Mouse (Mus musculus): ENCODE measurements around the gene Pcp4. TPM values are rescaled to one million over a fixed set of nuclear protein-coding genes. Genes with fewer than 3 reads are reported as not detected.
"Not testable (repeated sequence)": the region's sequence is repeated elsewhere in the genome, so short reads cannot be mapped to it uniquely, and the experiment has no call there.

Gene Pcp4
- polyA plus RNA-seq, 1 experiment from 2014 or later: 71.2 TPM

DNA sequence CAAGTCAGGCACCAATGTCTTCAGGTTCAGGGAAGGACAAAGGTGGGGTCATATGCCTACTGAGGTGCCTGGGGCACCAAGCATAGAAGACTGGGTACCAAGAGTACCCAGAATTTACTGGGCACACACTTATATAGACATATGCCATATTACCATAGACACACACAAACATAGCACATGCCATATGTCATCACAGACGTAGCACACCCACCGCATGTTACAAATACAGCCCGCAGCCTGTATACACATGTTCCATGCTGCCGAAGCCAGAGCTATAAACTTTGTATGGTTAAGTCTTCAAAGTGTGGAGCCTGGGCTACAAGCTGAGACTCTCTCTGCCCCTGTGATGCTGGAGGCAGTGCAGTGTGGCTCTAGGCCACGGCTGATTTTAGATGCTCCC lies 28.5 kb upstream of the Pcp4 start:
- no peaks in the 10 kb centered on the region for H3K9me3 ChIP-seq (ENCODE audit: control insufficient read depth, low read length)
- no peaks in the 10 kb centered on the region for H3K27me3 ChIP-seq (ENCODE audit: control insufficient read depth, insufficient read depth, low read length)
- H3K36me3 ChIP-seq (ENCODE audit: control insufficient read depth, insufficient read depth, low read length): no peaks in the 10 kb centered on the region
- no peaks in the 10 kb centered on the region for H3K4me1 ChIP-seq (replicated peaks; ENCODE audit: control insufficient read depth, insufficient read depth)
- no peak overlapping the region for H3K27ac ChIP-seq (replicated peaks)
- DNase-seq (ENCODE audit: low spot score) (no peak), ATAC-seq (ENCODE audit: low FRiP score, low TSS enrichment) (no peak)
- no peak overlapping the region for H3K9ac ChIP-seq (ENCODE audit: low read length)
- no peak overlapping the region for H3K4me3 ChIP-seq (ENCODE audit: low read depth, low read length)
- 84% methylated on average over 5 of the region's 5 CpGs for WGBS
- no peak overlapping the region for H3K4me2 ChIP-seq (replicated peaks; ENCODE audit: low read depth)
- TF ChIP-seq CTCF (IDR thresholded peaks at IDR 0.05; ENCODE audit: low read depth) (no peak), EP300 (optimal IDR thresholded peaks at IDR 0.05) (no peak)

DNA sequence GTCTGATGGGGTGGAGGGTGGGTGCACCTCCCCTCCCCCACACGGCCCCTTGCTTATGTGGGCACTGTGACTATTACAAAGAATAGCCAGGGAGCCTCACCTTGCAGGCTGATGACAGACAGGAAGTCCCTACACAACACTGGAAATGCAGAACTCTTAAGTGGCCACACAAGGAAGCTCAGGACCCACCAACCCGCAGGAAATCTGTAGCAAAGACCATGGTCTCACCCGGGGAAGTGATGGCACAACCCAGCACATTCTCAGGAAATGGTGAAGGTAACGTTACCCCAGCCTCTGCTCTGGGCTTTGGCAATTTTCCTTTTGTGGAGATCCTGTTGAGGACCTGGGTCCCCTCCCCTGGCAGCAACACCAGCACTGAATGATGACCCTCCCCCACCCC lies 27.7 kb upstream of the Pcp4 start:
- DNase-seq (ENCODE audit: low spot score) (no peak), ATAC-seq (ENCODE audit: low FRiP score, low TSS enrichment) (no peak)
- Histone ChIP-seq H3K4me1 (replicated peaks; ENCODE audit: control insufficient read depth, insufficient read depth) (no peaks in the 10 kb centered on the region), H3K27ac (replicated peaks) (no peak overlapping the region), H3K4me3 (ENCODE audit: low read depth, low read length) (no peak overlapping the region), H3K9ac (ENCODE audit: low read length) (no peak overlapping the region), H3K27me3 (ENCODE audit: control insufficient read depth, insufficient read depth, low read length) (no peaks in the 10 kb centered on the region), H3K9me3 (ENCODE audit: control insufficient read depth, low read length) (no peaks in the 10 kb centered on the region), H3K36me3 (ENCODE audit: control insufficient read depth, insufficient read depth, low read length) (no peaks in the 10 kb centered on the region), H3K4me2 (replicated peaks; ENCODE audit: low read depth) (no peak overlapping the region)
- 74% methylated on average over 4 of the region's 4 CpGs for WGBS
- no peak for TF ChIP-seq CTCF (IDR thresholded peaks at IDR 0.05; ENCODE audit: low read depth)
- no peak for TF ChIP-seq EP300 (optimal IDR thresholded peaks at IDR 0.05)

- DNase-seq (ENCODE audit: low spot score) (no peak), ATAC-seq (ENCODE audit: low FRiP score, low TSS enrichment) (no peak)
- Histone ChIP-seq H3K9me3 (ENCODE audit: control insufficient read depth, low read length) (no peaks in the 10 kb centered on the region), H3K36me3 (ENCODE audit: control insufficient read depth, insufficient read depth, low read length) (no peaks in the 10 kb centered on the region), H3K27me3 (ENCODE audit: control insufficient read depth, insufficient read depth, low read length) (no peaks in the 10 kb centered on the region), H3K4me3 (ENCODE audit: low read depth, low read length) (no peak overlapping the region), H3K27ac (replicated peaks) (no peak overlapping the region), H3K4me2 (replicated peaks; ENCODE audit: low read depth) (no peak overlapping the region), H3K9ac (ENCODE audit: low read length) (no peak overlapping the region), H3K4me1 (replicated peaks; ENCODE audit: control insufficient read depth, insufficient read depth) (no peaks in the 10 kb centered on the region)
- WGBS: 83% methylated on average over 8 of the region's 8 CpGs
- TF ChIP-seq CTCF (IDR thresholded peaks at IDR 0.05; ENCODE audit: low read depth) (no peak), EP300 (optimal IDR thresholded peaks at IDR 0.05) (no peak)
Measured at GRCm38 (mm10) chr16:96440871-96441270, 26.5 kb upstream of the Pcp4 start.

DNA sequence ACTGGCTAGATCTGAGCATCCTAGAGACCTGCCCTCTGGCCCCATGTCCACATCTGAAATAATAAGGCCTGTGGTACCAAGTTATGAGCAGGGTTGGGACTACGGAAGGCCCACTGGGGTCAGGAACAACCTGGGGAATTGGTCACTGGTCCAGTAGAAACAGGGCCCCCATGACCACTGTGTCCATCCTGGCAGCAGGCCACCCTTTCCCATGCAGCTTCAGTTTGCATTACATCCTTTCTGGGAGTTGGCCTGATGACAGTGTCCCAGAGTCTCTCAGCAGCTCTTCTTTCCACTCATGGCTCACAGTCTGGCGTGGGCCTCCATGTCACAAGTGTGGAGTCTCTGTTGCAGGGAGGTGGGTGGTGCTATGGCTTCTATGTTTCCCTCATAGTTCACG lies 25.6 kb upstream of the Pcp4 start:
- H3K9ac ChIP-seq (ENCODE audit: low read length): no peak overlapping the region
- H3K27ac ChIP-seq (replicated peaks): no peak overlapping the region
- TF ChIP-seq EP300 (optimal IDR thresholded peaks at IDR 0.05): no peak
- no peak for TF ChIP-seq CTCF (IDR thresholded peaks at IDR 0.05; ENCODE audit: low read depth)
- DNase-seq (ENCODE audit: low spot score): no peak
- ATAC-seq (ENCODE audit: low FRiP score, low TSS enrichment): no peak
- no peak overlapping the region for H3K4me3 ChIP-seq (ENCODE audit: low read depth, low read length)
- no peaks in the 10 kb centered on the region for H3K36me3 ChIP-seq (ENCODE audit: control insufficient read depth, insufficient read depth, low read length)
- H3K9me3 ChIP-seq (ENCODE audit: control insufficient read depth, low read length): no peaks in the 10 kb centered on the region
- H3K4me1 ChIP-seq (replicated peaks; ENCODE audit: control insufficient read depth, insufficient read depth): no peaks in the 10 kb centered on the region
- no peaks in the 10 kb centered on the region for H3K27me3 ChIP-seq (ENCODE audit: control insufficient read depth, insufficient read depth, low read length)
- WGBS: 86% methylated on average over 3 of the region's 3 CpGs
- H3K4me2 ChIP-seq (replicated peaks; ENCODE audit: low read depth): no peak overlapping the region

DNA sequence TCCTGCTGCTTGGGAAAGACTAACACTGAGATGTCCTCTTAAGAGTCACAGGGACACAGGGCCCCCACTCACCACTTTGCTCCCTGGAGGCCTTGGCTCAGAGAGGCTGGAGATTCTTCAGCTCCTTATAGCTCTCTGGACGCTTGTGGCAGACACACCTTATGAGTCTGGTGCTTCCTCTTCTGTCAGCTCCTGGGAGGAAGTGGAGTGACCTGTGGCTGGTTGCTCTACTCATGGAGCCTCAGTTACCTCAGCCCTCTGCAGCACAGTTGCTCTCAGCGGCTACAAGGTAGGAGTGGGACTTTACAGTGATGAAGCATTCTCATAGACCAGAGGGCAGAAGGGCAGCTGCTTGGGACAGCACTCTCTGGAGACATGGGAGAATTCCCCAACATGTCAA lies 23.9 kb upstream of the Pcp4 start, which contains the start of gene Itgb2l:
TSS of gene Itgb2l (minus strand) at position 152 of the 400 bp plus-strand sequence.
- no peaks in the 10 kb centered on the region for H3K36me3 ChIP-seq (ENCODE audit: control insufficient read depth, insufficient read depth, low read length)
- H3K27ac ChIP-seq (replicated peaks): no peak within 1 kb of the TSS
- no peaks in the 10 kb centered on the region for H3K27me3 ChIP-seq (ENCODE audit: control insufficient read depth, insufficient read depth, low read length)
- no peak within 1 kb of the TSS for H3K4me2 ChIP-seq (replicated peaks; ENCODE audit: low read depth)
- H3K9ac ChIP-seq (ENCODE audit: low read length): no peak within 1 kb of the TSS
- TF ChIP-seq CTCF (IDR thresholded peaks at IDR 0.05; ENCODE audit: low read depth): no peak
- no peak for TF ChIP-seq EP300 (optimal IDR thresholded peaks at IDR 0.05)
- no peaks in the 10 kb centered on the region for H3K9me3 ChIP-seq (ENCODE audit: control insufficient read depth, low read length)
- H3K4me1 ChIP-seq (replicated peaks; ENCODE audit: control insufficient read depth, insufficient read depth): no peaks in the 10 kb centered on the region
- WGBS: 78% methylated on average over 2 of the region's 2 CpGs
- H3K4me3 ChIP-seq (ENCODE audit: low read depth, low read length): no peak within 1 kb of the TSS
- no peak for DNase-seq (ENCODE audit: low spot score)
- no peak for ATAC-seq (ENCODE audit: low FRiP score, low TSS enrichment)

DNA sequence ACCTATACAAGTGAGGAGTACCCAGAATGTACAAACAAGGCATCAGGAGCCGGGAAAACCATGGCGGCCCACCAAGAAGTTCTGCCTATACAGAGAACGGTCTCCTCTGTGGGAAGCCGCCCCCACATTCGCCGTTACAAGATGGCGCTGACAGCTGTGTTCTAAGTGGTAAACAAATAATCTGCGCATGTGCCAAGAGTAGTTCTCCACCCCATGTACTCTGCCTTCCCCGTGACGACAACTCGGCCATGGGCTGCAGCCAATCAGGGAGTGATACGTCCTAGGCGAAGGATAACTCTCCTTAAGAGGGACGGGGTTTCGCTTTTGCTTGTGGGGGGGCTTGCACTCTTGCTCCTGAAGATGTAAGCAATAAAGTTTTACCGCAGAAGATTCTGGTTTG lies 16.5 kb upstream of the Pcp4 start:
- H3K4me2 ChIP-seq (replicated peaks; ENCODE audit: low read depth); H3K27ac ChIP-seq (replicated peaks); H3K27me3 ChIP-seq (ENCODE audit: control insufficient read depth, insufficient read depth, low read length); H3K9me3 ChIP-seq (ENCODE audit: control insufficient read depth, low read length); H3K9ac ChIP-seq (ENCODE audit: low read length); H3K4me1 ChIP-seq (replicated peaks; ENCODE audit: control insufficient read depth, insufficient read depth); H3K36me3 ChIP-seq (ENCODE audit: control insufficient read depth, insufficient read depth, low read length); ATAC-seq (ENCODE audit: low FRiP score, low TSS enrichment); H3K4me3 ChIP-seq (ENCODE audit: low read depth, low read length); DNase-seq (ENCODE audit: low spot score): not testable (repeated sequence)
- whole genome bisulfite sequencing: 93% methylated on average over 12 of the region's 16 CpGs
